Mouse (Mus musculus): ENCODE data around the gene Plch2. TPM values are rescaled to one million over a fixed set of nuclear protein-coding genes. Genes with fewer than 3 reads are reported as not detected.
A peak's percentile ranks its signal among the peaks of the same experiment; 100 is the strongest.

The Plch2 gene
- polyA plus RNA-seq, 1 experiment, result 98.3 TPM

- DNase-seq (ENCODE audit: extremely low spot score in 1 of 2, low spot score in 1 of 2), result no peak
Measured at GRCm38 (mm10) chr4:155005278-155005677, 51.3 kb downstream of the Plch2 start.

DNA sequence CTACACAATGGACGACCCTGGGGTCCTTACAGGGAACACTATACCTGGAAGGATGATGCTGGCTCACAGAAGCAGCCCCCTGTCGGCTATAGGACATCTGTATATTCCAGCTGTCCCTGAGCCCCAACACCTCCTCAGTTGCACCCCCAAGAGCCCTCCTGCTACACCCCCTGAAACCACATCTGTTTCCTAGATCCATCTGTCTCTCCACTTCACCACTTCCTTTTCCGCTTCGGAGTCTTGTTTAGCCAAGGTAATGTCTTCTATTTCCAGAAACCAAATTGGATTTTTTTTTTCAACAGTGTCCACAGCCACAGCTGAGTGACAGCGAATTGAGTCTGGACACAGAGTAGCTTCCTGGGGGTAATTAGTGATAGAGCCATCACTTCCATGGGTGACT, 57.2 kb downstream of the Plch2 start:
- DNase-seq (ENCODE audit: extremely low spot score in 1 of 2, low spot score in 1 of 2), result no peak

DNA sequence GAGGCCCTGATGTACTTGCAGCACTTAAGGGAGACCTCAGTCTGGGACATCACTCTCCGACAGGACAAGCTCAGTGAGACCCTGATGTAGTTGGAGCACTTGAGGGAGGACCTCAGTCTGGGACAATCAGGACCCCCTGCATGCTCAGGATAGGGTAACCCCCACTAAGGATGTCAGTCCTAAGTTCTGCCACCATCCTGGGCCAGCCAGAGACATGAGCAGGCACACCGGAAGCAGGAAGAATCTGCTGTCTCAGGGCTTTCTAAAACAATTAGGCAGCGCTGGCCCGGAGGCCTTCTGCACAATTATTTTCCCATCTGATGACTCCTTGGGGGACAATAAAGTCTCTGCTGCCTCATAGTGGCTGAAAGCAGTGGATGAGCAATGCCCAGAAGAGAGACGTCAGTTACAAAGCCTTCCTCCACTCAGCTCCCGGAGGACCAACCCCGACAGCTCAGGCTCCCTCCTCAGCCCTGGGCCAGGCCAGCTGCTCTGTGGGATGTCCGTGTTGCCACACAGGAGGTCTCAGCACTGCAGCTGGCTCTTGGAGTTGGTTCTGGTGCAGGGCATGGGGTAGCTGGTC, 59.9 kb downstream of the Plch2 start:
- DNase-seq (ENCODE audit: extremely low spot score in 1 of 2, low spot score in 1 of 2), result no peak

DNA sequence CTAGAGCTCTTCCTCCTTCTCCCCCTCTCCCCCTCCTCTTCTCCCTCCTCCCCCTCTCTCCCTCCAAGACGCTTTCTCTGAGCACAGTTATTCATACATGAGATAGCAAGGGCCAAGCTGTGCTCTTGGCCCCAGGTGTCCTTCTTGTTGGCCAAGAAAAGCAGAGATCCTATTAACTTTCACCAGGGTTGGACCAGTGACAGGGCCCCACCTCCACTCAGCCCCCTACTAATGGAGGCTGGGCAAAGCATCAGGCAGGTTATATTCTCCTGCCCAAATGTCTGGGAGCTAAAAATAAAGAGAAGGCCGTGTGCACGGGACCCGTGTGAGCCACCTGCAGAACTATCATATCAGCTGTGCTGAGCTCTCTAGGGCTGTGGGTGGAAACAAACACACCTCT, 61.7 kb downstream of the Plch2 start:
- DNase-seq (ENCODE audit: extremely low spot score in 1 of 2, low spot score in 1 of 2), result no peak

- no peak for DNase-seq (ENCODE audit: extremely low spot score in 1 of 2, low spot score in 1 of 2)
Measured at GRCm38 (mm10) chr4:154986750-154987149, 69.8 kb downstream of the Plch2 start.

DNA sequence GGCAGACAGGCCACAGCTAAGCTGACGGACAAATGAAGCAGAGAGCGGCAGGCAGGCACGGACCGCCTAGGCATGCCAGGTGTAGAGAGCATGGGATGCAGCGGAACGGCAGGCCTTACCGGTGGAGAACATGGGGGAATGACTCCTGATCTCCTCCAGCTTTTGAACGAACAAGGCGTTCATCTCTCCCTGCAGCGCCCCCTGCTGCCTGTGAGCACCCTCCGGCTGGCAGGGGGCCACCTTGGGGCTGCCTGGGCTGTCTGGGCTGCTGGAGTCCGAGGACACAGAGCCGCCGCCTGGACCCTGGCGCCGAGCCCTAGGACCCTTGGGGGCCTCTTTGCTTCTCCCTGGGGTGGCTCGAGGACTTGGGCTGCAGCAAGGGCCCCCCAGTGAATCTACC, 70.5 kb downstream of the Plch2 start:
- DNase-seq (ENCODE audit: extremely low spot score in 1 of 2, low spot score in 1 of 2), result peak in 1 of 2 experiments; percentile 85

- DNase-seq (ENCODE audit: extremely low spot score in 1 of 2, low spot score in 1 of 2), result no peak
Measured at GRCm38 (mm10) chr4:154985151-154985777, 71.3 kb downstream of the Plch2 start.

- no peak for DNase-seq (ENCODE audit: extremely low spot score in 1 of 2, low spot score in 1 of 2)
Measured at GRCm38 (mm10) chr4:154983767-154984166, 72.8 kb downstream of the Plch2 start.

DNA sequence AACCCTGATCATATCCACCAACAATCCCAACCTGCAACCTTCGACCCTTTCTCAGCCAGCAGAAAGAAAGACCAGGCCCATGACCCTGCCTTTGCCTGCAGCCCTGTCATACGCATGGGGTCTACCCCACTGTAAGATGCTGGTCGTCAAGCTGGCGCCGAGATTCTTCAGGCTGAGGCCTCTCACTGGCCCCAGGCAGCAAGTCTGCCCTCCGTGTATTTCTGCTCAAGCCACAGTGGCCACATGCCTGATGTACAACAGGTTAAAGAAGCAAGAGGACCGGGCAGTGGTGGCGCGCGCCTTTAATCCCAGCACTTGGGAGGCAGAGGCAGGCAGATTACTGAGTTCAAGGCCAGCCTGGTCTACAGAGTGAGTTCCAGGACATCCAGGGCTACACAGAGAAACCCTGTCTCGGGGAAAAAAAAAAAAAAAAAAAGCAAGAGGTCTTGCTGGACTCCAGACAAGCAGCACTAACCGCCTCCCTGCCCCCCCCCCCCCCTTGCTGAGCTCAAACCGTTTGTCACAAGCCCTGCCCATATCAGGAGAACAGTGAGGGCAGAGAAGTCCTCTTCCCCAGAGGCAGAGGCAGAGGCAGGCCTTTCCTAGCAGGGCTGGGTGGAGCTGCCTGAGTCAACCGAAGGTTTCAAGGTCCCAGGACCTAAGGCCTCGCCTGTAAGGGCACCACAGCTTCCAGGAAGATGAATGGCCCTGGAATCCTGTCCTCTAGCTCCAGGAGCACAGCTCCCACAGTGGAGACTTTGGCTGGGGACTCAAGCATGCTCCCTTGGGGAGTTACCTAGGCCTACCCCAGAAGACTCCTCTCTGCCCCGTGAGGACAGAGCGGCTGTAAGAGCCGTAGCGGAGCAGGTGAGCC, 74.1 kb downstream of the Plch2 start:
- no peak for DNase-seq (ENCODE audit: extremely low spot score in 1 of 2, low spot score in 1 of 2)

DNA sequence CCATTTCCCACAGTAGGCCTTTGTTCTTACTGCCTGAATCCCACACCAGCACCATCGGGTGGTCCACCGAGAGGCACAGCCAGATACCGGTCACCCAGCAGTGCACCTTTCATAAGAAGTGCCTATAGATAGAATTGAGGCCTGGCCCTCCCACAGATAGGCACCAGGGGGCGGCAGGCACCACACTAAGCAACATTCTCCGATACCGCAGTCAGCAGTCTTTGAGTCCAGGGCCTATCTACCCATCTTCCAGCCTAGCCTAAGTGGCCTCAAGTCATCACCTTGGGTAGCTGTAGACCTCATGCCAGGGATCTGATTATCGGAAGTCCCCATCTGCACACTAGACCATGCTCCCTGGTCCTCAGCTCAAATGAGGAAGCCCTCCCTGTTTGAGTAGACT, 75.1 kb downstream of the Plch2 start:
- peak; percentile 62 to 85 for DNase-seq (ENCODE audit: extremely low spot score in 1 of 2, low spot score in 1 of 2)

- no peak for DNase-seq (ENCODE audit: extremely low spot score in 1 of 2, low spot score in 1 of 2)
Measured at GRCm38 (mm10) chr4:154981076-154981475, 75.5 kb downstream of the Plch2 start.

DNA sequence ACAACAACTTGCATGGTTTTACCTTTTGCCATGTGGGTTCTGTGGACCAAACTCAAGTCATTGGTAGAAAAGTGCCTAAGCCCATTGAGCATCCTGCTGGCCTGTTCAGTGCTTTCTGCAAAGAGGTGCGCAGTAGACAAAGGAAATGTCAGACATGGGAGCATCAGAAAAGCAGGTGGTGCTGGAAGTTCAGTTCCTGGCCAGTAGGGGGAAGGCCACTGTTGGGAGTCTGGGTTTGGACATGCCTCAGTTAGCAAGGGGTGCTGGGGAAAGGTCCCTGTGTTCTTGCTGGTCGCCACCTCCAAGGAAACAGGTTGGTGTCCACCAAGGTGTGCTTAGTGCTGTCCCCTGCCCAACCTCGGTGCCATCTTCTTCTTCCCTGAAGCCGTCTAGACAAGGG, 76.5 kb downstream of the Plch2 start:
- DNase-seq (ENCODE audit: extremely low spot score in 1 of 2, low spot score in 1 of 2), result no peak

DNA sequence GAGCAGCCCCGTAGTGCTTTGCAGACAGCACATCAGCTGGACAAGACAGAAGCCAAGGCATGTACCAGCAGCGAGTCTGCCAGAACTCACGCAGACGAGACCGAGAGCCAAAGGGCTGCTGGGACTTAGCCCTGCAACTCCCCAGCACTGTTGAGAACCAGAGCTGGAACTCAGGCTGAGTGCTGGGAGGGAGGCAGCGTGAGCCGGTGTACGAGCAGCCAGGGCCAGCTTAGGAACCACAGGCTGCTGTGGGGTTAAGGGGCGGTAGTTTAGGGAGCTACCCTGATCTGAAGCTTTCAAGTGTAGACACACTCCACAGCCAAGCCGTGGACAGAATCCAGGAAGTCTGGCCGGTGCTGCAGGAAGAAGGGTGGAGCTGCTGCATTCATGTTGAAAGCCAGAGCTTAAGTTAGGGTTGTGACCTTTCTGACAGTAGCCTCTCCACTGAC, 82.4 kb downstream of the Plch2 start:
- DNase-seq (ENCODE audit: extremely low spot score in 1 of 2, low spot score in 1 of 2), result no peak

DNA sequence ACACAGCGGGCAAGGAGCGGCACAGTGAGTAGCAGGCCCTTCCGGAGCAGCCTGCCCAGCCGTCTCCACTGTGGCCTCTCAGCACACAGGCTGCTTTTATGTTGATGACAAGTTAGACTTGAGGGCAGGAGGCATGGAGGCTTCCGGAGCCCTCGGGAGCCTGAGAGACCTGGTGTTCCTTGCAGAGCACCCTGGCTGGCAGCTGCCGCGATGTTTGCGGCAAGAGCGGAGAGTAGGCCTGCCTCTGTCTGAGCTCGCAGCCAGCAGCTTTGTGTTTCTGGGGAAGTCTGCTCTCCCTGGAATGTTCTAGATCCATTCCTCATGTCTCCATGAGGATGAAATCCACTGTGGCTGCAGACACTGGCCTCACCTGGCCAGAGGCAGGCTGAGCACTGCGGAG, 84.0 kb downstream of the Plch2 start:
- no peak for DNase-seq (ENCODE audit: extremely low spot score in 1 of 2, low spot score in 1 of 2)

DNA sequence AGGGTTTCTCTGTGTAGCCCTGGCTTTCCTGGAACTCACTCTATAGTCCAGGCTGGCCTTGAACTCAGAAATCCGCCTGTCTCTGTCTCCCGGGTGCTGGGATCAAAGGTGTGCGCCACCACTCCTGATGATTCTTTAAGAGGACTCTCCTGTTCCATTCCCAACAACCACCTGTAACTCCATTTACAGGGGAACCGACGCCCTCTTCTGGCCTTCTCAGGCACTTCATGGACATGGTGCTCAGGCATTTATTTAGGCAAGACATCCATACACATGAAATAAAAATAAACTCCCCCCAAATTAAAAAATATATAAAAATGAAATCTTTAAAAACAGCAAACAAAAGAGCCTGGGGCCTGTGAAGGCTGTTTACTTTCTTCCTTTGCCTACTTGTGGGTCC, 89.4 kb downstream of the Plch2 start:
- peak in 1 of 2 experiments; percentile 78 for DNase-seq (ENCODE audit: extremely low spot score in 1 of 2, low spot score in 1 of 2)

GRCm38 (mm10) chr4:154965856-154966255, 90.7 kb downstream of the Plch2 start:
- no peak for DNase-seq (ENCODE audit: extremely low spot score in 1 of 2, low spot score in 1 of 2)

- DNase-seq (ENCODE audit: extremely low spot score in 1 of 2, low spot score in 1 of 2), result no peak
Measured at GRCm38 (mm10) chr4:154964581-154965235, 91.9 kb downstream of the Plch2 start.

- peak; percentile 85 to 92 for DNase-seq (ENCODE audit: extremely low spot score in 1 of 2, low spot score in 1 of 2)
Measured at GRCm38 (mm10) chr4:154963901-154964580, 92.5 kb downstream of the Plch2 start, which contains the start of gene Pank4. Gene Pank4, plus strand, starts transcription at chr4:154964123.

DNA sequence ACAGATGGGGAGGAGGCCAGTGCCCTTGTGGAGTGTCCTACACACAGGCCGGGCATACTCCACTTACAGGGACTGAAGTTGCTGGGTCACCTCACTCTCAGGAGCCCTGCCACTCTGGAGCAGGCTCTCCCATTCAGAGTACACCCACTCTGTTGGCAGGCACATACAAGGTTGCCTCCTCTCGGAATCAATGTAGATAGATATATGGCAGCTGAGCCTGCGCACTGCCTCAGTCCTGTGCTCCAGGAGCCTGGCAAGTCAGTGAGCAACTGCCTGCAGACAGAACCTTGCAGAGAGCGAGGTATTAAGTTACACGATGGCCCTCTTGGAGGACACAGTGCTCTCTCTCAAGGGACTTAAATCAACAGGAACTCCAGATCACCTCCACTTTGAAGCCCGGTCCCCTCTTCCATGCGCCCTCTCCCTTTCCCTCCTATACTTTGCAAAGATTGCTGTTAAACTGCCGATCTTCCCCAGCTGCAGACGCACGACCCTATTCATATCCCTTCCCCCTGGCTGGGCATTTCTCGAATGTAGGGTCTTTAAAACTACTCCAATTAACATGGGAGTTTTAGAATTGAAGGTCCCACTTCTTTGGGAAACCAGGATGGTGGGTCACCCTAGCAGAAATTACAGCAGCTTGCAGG, 93.3 kb downstream of the Plch2 start:
- peak in 1 of 2 experiments; percentile 65 for DNase-seq (ENCODE audit: extremely low spot score in 1 of 2, low spot score in 1 of 2)

- no peak for DNase-seq (ENCODE audit: extremely low spot score in 1 of 2, low spot score in 1 of 2)
Measured at GRCm38 (mm10) chr4:154962683-154963082, 93.9 kb downstream of the Plch2 start.

Data from frontal cortex, adult 2 months (tissue).